Mouse (Mus musculus) embryonic facial prominence, embryonic 12.5 days (tissue): ENCODE results near the gene Zfp648. TPM values are rescaled to one million over a fixed set of nuclear protein-coding genes. Genes with fewer than 3 reads are reported as not detected.

ENCODE experiments used
- ATAC-seq: fragments of 200-750 bp; cut with Nextera tagmentation; 2 replicates; pipeline ENCODE4 v1.8.0; 2017; ENCODE audit not compliant: insufficient number of reproducible peaks, insufficient read depth, low FRiP score, low TSS enrichment
- H3K27ac ChIP-seq: fragments of 300-500 bp; sonication (generic); 2 replicates; pipeline ENCODE4 v1.5.1; 2016; ENCODE audit warnings: mild to moderate bottlenecking
- H3K27me3 ChIP-seq: fragments of 300-500 bp; sonication (generic); 2 replicates; pipeline ENCODE4 v1.6.1; 2016; ENCODE audit warnings: mild to moderate bottlenecking, moderate library complexity
- H3K36me3 ChIP-seq: fragments of 300-500 bp; sonication (generic); 2 replicates; pipeline ENCODE4 v1.6.1; 2016; ENCODE audit warnings: mild to moderate bottlenecking
- H3K4me1 ChIP-seq: fragments of 300-500 bp; sonication (generic); 2 replicates; pipeline ENCODE4 v1.6.1; 2016
- H3K4me2 ChIP-seq: fragments of 300-500 bp; sonication (generic); replicated peaks from 2 replicates; pipeline ENCODE4 v1.6.1; 2016; ENCODE audit warnings: mild to moderate bottlenecking, moderate library complexity
- H3K4me3 ChIP-seq: fragments of 300-500 bp; sonication (generic); 2 replicates; pipeline ENCODE4 v1.5.1; 2016; ENCODE audit warnings: mild to moderate bottlenecking
- H3K9ac ChIP-seq: fragments of 300-500 bp; sonication (generic); 2 replicates; pipeline ENCODE4 v1.6.1; 2016; ENCODE audit warnings: mild to moderate bottlenecking, moderate library complexity
- H3K9me3 ChIP-seq: fragments of 300-500 bp; sonication (generic); 2 replicates; pipeline ENCODE4 v1.6.1; 2016; ENCODE audit warnings: mild to moderate bottlenecking, moderate library complexity
- WGBS: fragments of 180-500 bp; shearing (Covaris S2); methylation state at CpG from one replicate; pipeline ENCODE4 v1.1.7; 2016; 5-methylcytosine and 5-hydroxymethylcytosine counted together
- polyA plus RNA-seq: library from polyadenylated mRNA; unstranded; fragments of >200 nt; fragmentation: Nextera tagmentation; extraction: Ambion mirVana; gene quantifications from 2 replicates; pipeline ENCODE4 v1.2.1, GENCODE M21; 2016

Zfp648 gene
- 0.58 and 0.81 TPM in 2 replicates for polyA plus RNA-seq

DNA sequence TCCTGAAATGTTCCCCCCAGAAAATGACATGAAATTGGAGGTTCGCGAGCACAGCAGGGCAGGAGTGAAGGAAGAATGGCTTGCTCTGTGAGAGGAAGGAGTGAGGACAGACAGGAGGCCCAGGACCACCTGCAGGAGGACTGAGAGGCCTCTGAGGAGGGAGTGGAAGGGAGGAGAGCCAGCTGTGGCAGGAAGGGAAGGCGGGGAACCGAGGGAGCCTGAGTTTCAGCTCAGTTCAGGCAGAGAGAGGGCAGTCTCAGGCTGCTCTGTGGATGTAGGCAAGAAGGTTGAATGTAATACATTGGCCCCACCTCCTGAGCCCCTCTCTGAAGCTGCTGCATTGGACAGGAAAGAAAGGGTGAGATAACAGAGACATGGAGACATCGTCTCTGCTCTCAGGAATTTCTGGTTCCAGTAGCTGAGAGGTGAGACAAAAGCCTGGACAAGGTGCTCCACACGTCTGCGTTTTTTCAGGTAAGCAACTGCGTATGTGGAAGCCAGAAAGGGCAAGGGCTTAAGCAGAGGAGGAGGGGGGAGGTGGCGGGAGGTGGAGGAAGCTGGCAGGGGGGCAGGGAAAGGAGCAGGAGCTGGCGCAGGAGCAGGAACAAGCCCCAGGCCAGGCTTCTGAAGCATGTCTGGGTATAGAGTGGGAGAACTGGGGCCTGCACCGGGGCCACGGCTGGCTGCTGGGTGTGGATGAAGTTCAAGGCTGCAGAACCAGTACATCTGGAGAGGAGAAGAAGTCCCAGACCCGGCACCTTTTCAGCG, at the start of gene Zfp648:
Gene Zfp648, plus strand, starts transcription at position 233 of the 768 bp plus-strand sequence.
- H3K9me3 ChIP-seq = no peaks in the 10 kb centered on the region
- peaks cover 35% of the 10 kb centered on the region for H3K27me3 ChIP-seq
- H3K4me1 ChIP-seq = peaks cover 17% of the 10 kb centered on the region
- H3K4me2 ChIP-seq = peak within 1 kb of the TSS; percentile 19
- WGBS = 27% methylated on average over 14 of the region's 14 CpGs
- no peaks in the 10 kb centered on the region for H3K36me3 ChIP-seq
- ATAC-seq = no peak
- no peak within 1 kb of the TSS for H3K4me3 ChIP-seq
- H3K9ac ChIP-seq = no peak within 1 kb of the TSS
- H3K27ac ChIP-seq = no peak within 1 kb of the TSS

DNA sequence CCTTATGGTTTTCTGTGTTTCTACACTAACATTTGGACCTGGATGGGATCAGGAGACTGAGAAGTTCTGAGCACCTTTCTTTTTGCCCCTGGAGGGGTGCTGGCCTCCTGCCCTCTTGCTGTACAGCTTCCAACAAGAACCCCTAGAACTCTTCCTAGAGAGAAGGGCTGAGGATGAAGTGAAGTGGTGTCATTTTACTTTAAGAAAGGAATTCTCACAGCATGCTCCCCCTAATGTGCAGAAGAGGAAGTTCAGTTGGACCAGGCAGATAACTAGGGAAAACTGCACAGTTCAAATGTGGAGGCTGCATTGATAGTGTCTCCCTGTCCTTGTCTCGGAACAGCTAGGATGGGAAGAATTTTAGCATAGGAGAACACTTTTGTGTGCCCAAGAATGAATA, 48.4 kb upstream of the Zfp648 start:
- H3K4me3 ChIP-seq = no peak overlapping the region
- H3K27ac ChIP-seq = no peak overlapping the region
- no peaks in the 10 kb centered on the region for H3K27me3 ChIP-seq
- 55% methylated on average over 1 of the region's 1 CpGs for WGBS
- no peaks in the 10 kb centered on the region for H3K9me3 ChIP-seq
- H3K4me1 ChIP-seq = peaks cover 10% of the 10 kb centered on the region
- no peak overlapping the region for H3K9ac ChIP-seq
- no peaks in the 10 kb centered on the region for H3K36me3 ChIP-seq
- ATAC-seq = no peak
- H3K4me2 ChIP-seq = no peak overlapping the region

DNA sequence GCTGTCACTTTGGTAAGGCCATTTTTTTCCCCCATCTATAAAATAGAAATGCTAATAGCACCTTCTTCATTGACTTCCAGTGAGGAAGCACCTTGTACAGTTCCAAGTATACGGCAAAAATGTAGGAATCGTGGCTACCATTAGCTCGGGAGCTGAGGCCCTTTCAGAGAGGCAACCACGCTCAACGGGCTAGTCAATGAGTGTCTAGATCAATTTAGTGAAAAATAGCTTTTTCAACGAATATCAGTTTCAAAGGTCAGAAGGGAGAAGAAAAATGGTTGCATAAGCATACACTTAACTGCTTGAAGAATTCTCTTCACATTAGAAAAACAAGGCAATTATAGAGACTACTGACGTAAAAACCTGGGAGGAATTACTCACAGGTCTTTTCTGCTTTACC, 47.2 kb upstream of the Zfp648 start:
- Histone ChIP-seq H3K9me3 (no peaks in the 10 kb centered on the region), H3K4me2 (no peak overlapping the region), H3K27me3 (no peaks in the 10 kb centered on the region), H3K36me3 (no peaks in the 10 kb centered on the region), H3K4me1 (peaks cover 10% of the 10 kb centered on the region), H3K27ac (no peak overlapping the region), H3K9ac (no peak overlapping the region), H3K4me3 (no peak overlapping the region)
- no peak for ATAC-seq
- WGBS = 79% methylated on average over 7 of the region's 7 CpGs

DNA sequence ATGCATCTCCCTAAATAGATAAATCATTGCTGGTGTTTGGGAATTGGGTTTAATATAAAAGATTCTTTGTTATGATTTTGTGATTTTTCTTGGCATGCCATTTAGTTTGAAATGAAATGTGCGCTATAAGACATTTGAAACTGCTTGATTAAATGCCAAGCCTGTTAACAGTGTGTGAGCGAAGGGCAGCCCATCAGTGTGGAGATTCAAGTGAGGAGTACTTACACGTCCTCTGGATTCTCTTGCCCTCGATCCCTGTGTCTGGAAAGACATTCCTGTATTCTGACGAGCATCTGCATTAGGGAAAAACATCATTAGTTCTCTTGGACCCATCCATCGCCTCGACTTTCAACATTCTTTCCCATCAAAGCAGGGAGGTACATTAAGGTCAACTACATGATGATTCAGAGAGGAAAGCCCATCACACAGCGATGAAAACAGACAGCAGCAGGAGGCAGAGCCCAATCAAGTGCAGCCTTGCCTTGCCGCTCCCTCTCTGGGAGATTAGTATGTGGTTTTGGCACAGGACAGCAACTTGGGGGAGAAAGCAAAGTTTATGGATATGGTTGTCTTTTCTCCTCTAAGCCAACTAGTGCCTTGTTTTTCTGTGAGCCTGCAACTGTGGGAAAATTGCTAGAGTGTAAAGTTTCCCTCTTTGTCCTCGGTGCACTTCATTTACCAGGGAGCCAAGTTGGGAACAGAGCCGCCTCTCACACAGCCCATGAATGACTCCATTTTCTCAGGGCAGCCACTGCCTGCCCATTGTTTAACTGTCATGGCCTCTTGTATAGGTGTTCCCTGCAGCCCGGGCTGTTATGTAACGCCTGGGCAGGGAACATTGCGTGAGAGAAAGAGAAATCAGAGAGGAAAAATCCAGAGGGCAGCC, 44.6 kb upstream of the Zfp648 start:
- no peaks in the 10 kb centered on the region for H3K36me3 ChIP-seq
- H3K4me2 ChIP-seq = no peak overlapping the region
- ATAC-seq = peak; percentile 87; the same call in 1 of the 2 replicates
- no peaks in the 10 kb centered on the region for H3K4me1 ChIP-seq
- H3K9me3 ChIP-seq = no peaks in the 10 kb centered on the region
- peak overlapping the region; percentile 75 for H3K27ac ChIP-seq
- WGBS = 47% methylated on average over 14 of the region's 14 CpGs
- H3K4me3 ChIP-seq = no peak overlapping the region
- H3K27me3 ChIP-seq = no peaks in the 10 kb centered on the region
- H3K9ac ChIP-seq = no peak overlapping the region

DNA sequence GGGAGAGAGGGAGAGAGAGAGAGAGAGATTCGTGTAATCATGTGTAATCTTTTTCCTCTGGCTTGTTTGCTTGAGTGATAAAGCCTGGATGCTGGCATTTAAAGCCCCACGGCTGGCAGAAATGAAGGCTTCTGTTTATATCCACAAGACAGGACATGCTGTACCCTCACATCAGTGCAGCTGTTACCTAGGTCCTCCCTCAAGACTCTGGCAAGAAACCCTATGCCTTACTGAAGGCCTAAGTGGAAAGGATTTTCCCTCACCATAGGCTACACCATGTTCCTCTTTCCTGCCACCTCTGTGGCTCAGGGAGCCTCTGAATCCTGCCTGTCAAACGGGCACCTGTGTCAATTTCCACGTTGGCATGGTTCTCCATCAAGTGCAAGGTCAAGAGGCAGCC, 43.9 kb upstream of the Zfp648 start:
- H3K9ac ChIP-seq = no peak overlapping the region
- no peaks in the 10 kb centered on the region for H3K4me1 ChIP-seq
- WGBS = 66% methylated on average over 4 of the region's 4 CpGs
- no peak overlapping the region for H3K4me3 ChIP-seq
- H3K4me2 ChIP-seq = no peak overlapping the region
- H3K36me3 ChIP-seq = no peaks in the 10 kb centered on the region
- H3K9me3 ChIP-seq = no peaks in the 10 kb centered on the region
- no peaks in the 10 kb centered on the region for H3K27me3 ChIP-seq
- peak overlapping the region; percentile 75 for H3K27ac ChIP-seq
- ATAC-seq = 0 out of 2 replicates have a peak, but pooled peaks have one; percentile 35

DNA sequence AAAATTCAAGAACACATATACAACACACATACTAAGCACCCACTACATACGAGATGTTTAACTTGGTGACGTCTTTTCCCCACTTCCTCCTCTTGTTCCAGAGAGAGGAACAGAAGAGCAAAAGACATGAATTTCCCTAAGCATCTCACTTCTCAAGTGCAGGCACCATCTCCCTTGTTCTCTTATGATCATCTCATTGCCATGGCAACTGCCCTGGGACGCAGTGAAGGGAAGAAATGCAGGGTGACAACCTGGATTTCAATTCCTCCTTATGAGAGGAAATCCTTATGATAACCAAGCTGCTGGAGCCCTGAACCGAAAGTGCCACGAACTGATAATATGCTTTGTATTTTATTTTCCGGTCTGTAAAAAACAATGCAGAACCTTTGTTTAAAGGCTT, 33.3 kb upstream of the Zfp648 start:
- no peak overlapping the region for H3K9ac ChIP-seq
- no peaks in the 10 kb centered on the region for H3K36me3 ChIP-seq
- H3K27ac ChIP-seq = no peak overlapping the region
- H3K27me3 ChIP-seq = no peaks in the 10 kb centered on the region
- no peak overlapping the region for H3K4me3 ChIP-seq
- no peaks in the 10 kb centered on the region for H3K9me3 ChIP-seq
- no peaks in the 10 kb centered on the region for H3K4me1 ChIP-seq
- no peak for ATAC-seq
- no peak overlapping the region for H3K4me2 ChIP-seq
- 90% methylated on average over 6 of the region's 6 CpGs for WGBS

DNA sequence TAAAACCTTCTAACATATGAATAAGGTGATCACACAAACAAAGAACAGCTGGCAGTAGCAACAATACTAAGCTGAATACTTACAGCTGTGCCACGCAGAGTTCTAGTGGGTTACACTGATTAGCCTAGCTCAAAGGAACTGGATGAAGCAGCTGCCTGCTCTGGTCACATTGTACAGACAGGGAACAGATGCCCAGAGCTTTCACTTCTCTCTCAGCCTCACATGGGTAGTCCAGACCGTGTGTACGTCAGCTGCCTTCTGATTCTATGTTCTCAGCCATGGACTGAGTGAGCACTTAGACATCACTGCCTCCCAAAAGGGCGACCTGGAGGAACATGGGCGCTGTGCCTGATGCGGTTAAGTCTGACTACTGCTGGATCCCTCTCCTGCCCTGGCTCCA, 25.7 kb upstream of the Zfp648 start:
- no peaks in the 10 kb centered on the region for H3K9me3 ChIP-seq
- no peak overlapping the region for H3K4me3 ChIP-seq
- H3K4me1 ChIP-seq = 0 out of 2 replicates have a peak, but pooled peaks cover 2% of the 10 kb centered on the region
- 69% methylated on average over 6 of the region's 6 CpGs for WGBS
- H3K4me2 ChIP-seq = no peak overlapping the region
- no peak overlapping the region for H3K27ac ChIP-seq
- no peaks in the 10 kb centered on the region for H3K27me3 ChIP-seq
- no peak overlapping the region for H3K9ac ChIP-seq
- no peaks in the 10 kb centered on the region for H3K36me3 ChIP-seq
- no peak; the same call in 1 of the 2 replicates for ATAC-seq

DNA sequence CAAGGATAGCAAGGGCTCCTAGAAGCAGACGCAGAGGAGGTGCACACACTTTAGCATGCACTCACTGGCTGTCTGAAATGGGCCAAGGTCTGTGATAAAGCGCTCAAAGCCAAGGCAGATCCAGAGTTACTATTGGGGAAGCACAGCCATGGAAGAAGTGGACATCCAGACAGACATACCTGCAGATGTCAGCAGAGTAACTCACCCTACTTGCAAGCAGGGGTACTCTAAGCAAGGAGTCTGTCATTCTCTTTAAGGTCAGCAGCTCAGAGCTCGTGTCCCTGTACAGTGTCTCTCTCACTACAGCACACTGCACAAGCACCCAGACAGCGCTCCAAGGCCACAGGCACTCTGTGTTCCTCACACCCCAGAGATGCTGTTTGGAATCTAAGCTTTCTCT, 23.2 kb upstream of the Zfp648 start:
- ATAC-seq = no peak
- H3K9me3 ChIP-seq = no peaks in the 10 kb centered on the region
- no peak overlapping the region for H3K27ac ChIP-seq
- WGBS = 92% methylated on average over 4 of the region's 4 CpGs
- no peaks in the 10 kb centered on the region for H3K36me3 ChIP-seq
- no peak overlapping the region for H3K4me3 ChIP-seq
- no peaks in the 10 kb centered on the region for H3K27me3 ChIP-seq
- H3K4me1 ChIP-seq = 0 out of 2 replicates have a peak, but pooled peaks cover 3% of the 10 kb centered on the region
- no peak overlapping the region for H3K4me2 ChIP-seq
- no peak overlapping the region for H3K9ac ChIP-seq

DNA sequence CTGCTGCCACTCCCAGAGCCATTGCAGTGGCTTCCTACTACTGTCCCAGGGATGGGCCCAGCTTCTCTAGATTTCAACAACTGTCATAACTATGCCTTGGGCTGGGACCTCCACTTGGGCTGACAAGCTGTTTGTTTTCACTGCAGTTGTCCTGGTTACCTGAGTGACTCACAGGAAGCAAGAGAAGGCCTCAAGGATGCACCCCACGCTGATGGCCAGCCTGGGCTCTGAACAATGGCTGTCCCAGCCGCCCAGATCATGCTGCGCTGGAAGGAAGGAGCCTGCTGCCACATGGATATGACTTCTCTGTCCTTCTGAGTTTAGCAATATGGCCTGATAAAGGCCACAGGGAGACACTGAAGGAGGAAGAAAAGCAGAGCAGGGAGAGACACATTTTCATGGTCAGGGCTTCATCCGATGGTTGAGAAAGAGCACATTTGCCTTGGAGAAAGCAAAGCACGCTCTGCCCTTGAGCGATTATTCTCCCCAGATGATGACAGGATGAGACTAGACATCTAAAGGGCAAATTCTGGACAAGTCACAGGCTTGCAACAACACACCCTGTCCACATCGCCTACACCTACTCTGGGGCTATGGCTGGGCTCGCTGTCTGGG, 22.3 kb upstream of the Zfp648 start:
- Histone ChIP-seq H3K27me3 (no peaks in the 10 kb centered on the region), H3K4me2 (no peak overlapping the region), H3K9ac (no peak overlapping the region), H3K27ac (no peak overlapping the region), H3K4me3 (no peak overlapping the region), H3K9me3 (no peaks in the 10 kb centered on the region), H3K4me1 (0 out of 2 replicates have a peak, but pooled peaks cover 8% of the 10 kb centered on the region), H3K36me3 (no peaks in the 10 kb centered on the region)
- no peak for ATAC-seq
- 80% methylated on average over 8 of the region's 8 CpGs for WGBS

DNA sequence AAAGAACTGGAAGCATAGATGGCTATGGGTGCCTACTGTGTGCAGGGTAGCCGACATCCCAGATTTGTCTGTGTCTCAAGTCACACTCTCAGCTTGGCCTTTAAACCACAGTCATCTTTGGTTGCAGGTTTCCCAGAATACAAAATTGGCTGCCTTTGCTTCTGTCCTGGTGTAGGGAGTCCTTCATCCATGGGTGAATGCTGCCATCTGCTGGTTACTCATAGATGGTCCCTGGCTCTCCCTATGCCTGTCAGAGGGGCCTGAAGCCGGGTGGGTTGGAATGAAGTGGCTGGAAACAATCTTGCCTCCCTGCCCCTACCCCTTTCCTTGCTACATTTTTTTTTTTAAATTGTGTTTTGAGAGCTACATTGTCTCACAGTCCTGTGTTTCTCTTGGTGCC, 20.0 kb upstream of the Zfp648 start:
- Histone ChIP-seq H3K9me3 (no peaks in the 10 kb centered on the region), H3K4me3 (no peak overlapping the region), H3K9ac (no peak overlapping the region), H3K27me3 (no peaks in the 10 kb centered on the region), H3K4me2 (no peak overlapping the region), H3K27ac (no peak overlapping the region), H3K4me1 (0 out of 2 replicates have a peak, but pooled peaks cover 6% of the 10 kb centered on the region), H3K36me3 (no peaks in the 10 kb centered on the region)
- 18% methylated on average over 2 of the region's 2 CpGs for WGBS
- peak; percentile 78; the same call in 1 of the 2 replicates for ATAC-seq

DNA sequence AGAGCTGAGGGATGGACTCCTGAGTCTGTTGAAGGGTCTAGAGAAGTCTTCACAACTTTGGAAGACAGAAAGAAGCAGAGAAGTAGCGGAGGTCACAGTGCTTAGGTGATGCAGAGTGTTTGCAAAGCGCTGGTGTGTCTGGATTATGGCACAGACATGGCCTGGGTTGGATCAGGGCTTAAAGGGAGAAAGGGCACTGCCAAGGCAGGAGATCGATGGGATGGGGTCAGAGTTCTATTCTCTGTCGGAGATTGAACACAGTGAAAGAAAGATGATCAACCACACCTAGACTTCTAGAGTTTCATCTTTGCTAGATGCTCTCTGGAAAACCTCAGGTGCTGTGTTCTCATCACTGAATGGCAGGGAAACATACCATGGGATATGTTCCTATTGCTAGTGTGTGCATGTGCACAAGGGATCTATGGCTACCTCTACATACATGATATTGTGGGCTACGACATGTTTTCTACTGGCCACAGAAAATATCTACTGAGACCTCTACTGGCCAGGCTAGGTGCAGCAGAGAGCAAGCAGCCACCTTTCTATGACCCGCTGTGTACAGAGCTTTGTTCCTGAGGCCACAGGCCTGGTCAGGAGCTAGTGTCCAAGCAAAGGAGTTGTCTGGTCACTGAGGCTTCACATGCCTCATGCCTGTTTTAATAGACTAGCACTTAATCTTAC, 18.5 kb upstream of the Zfp648 start:
- Histone ChIP-seq H3K36me3 (no peaks in the 10 kb centered on the region), H3K4me3 (no peak overlapping the region), H3K9me3 (no peaks in the 10 kb centered on the region), H3K4me2 (no peak overlapping the region), H3K27ac (no peak overlapping the region), H3K4me1 (0 out of 2 replicates have a peak, but pooled peaks cover 6% of the 10 kb centered on the region), H3K9ac (no peak overlapping the region), H3K27me3 (no peaks in the 10 kb centered on the region)
- no peak for ATAC-seq
- WGBS = 69% methylated on average over 6 of the region's 6 CpGs
